16 mouse cellular contexts compared by ENCODE assay signal in genomic region chr5:22589370-22589966, GRCm38 (mm10). TPM values are rescaled to one million over a fixed set of nuclear protein-coding genes. Genes with fewer than 3 reads are reported as not detected.
DNase-seq lines count a peak whose midpoint lies in the region; ATAC-seq and TF ChIP-seq lines count a peak whose summit lies in the region.
"Had no signal": no experiment of that assay in that cellular context is flagged by ENCODE, and none has a peak within 500 bp of the region (broad histone marks: within the 10 kb centered on the region; RNA-seq: fewer than 3 reads in every experiment).

No protein-coding gene starts in this region.

- no peak overlapping the region for H3K4me2 ChIP-seq in kidney, embryonic 16.5 days (replicated peaks; ENCODE audit: low read depth, low read length)
- no peak overlapping the region for H3K4me2 ChIP-seq in liver, embryonic 14.5 days (ENCODE audit: low read depth)
- no peak overlapping the region for H3K4me2 ChIP-seq in liver, embryonic 16.5 days (ENCODE audit: low read depth, low read length)
- H3K4me2 ChIP-seq: limb, embryonic 12.5 days; lung, embryonic 15.5 days; midbrain, embryonic 13.5 days had no signal

- WGBS in kidney, embryonic 16.5 days, result 79% methylated on average over 1 of the region's 1 CpGs
- 39% methylated on average over 1 of the region's 1 CpGs for WGBS in liver, embryonic 14.5 days (ENCODE audit: insufficient replicate concordance)
- 44% methylated on average over 1 of the region's 1 CpGs for WGBS in liver, embryonic 16.5 days (ENCODE audit: insufficient replicate concordance)

- no peak overlapping the region for H3K9ac ChIP-seq in kidney, embryonic 16.5 days (replicated peaks; ENCODE audit: low read length)
- H3K9ac ChIP-seq in liver, embryonic 14.5 days (replicated peaks), result no peak overlapping the region
- no peak overlapping the region for H3K9ac ChIP-seq in liver, embryonic 16.5 days (ENCODE audit: low read depth, low read length)
- H3K9ac ChIP-seq: limb, embryonic 12.5 days; lung, embryonic 15.5 days; midbrain, embryonic 13.5 days had no signal

- no peaks in the 10 kb centered on the region for H3K36me3 ChIP-seq in kidney, embryonic 16.5 days (ENCODE audit: insufficient read depth, low read length)
- H3K36me3 ChIP-seq in liver, embryonic 14.5 days (replicated peaks; ENCODE audit: control insufficient read depth, insufficient read depth, low read depth), result no peaks in the 10 kb centered on the region
- no peaks in the 10 kb centered on the region for H3K36me3 ChIP-seq in liver, embryonic 16.5 days (ENCODE audit: control insufficient read depth, insufficient read depth)
- H3K36me3 ChIP-seq: limb, embryonic 12.5 days; lung, embryonic 15.5 days; midbrain, embryonic 13.5 days had no signal

- no peak for TF ChIP-seq CTCF in liver, embryonic 14.5 days (IDR thresholded peaks at IDR 0.05; ENCODE audit: low read depth)

- H3K27ac ChIP-seq in kidney, embryonic 16.5 days (ENCODE audit: low read length), result no peak overlapping the region
- no peak overlapping the region for H3K27ac ChIP-seq in liver, embryonic 14.5 days
- H3K27ac ChIP-seq in liver, embryonic 16.5 days (ENCODE audit: low read length), result no peak overlapping the region
- H3K27ac ChIP-seq: left cerebral cortex, adult 2 months; limb, embryonic 12.5 days; lung, embryonic 15.5 days; midbrain, embryonic 13.5 days had no signal

- H3K27me3 ChIP-seq in kidney, embryonic 16.5 days (ENCODE audit: insufficient read depth, low read length), result no peaks in the 10 kb centered on the region
- H3K27me3 ChIP-seq in liver, embryonic 14.5 days (ENCODE audit: control insufficient read depth, insufficient read depth, low read length), result no peaks in the 10 kb centered on the region
- H3K27me3 ChIP-seq in liver, embryonic 16.5 days (ENCODE audit: control insufficient read depth, insufficient read depth, low read depth, low read length), result no peaks in the 10 kb centered on the region
- H3K27me3 ChIP-seq: limb, embryonic 12.5 days; lung, embryonic 15.5 days; midbrain, embryonic 13.5 days had no signal

- peak; percentile 42 for DNase-seq in kidney, adult 11 months
- DNase-seq in liver, embryonic 14.5 days (ENCODE audit: low read depth in 3 of 3, low spot score in 3 of 3), result no peak
- DNase-seq in liver, result no peak
- no peak for DNase-seq in embryo, embryonic 10 days (ENCODE audit: low spot score)
- DNase-seq: cerebellum, adult 9-11 months; gastrocnemius, postnatal 10 days; heart, adult 18-20 months; retina, postnatal 1 day; thymus, adult 2 months had no signal

- no peak for ATAC-seq in kidney, embryonic 16.5 days (ENCODE audit: low FRiP score, low TSS enrichment)
- 0 out of 2 replicates have a peak, but pooled peaks have one; percentile 8 for ATAC-seq in liver, embryonic 14.5 days (ENCODE audit: insufficient read depth)
- ATAC-seq in liver, embryonic 16.5 days (ENCODE audit: low read depth), result peak; percentile 67
- ATAC-seq in monocyte, adult 5-6 weeks (replicated peaks; ENCODE audit: insufficient number of reproducible peaks, low FRiP score, low TSS enrichment, poor library complexity, severe bottlenecking), result no peak
- ATAC-seq: midbrain, embryonic 13.5 days had no signal

- TF ChIP-seq EP300 in liver, embryonic 14.5 days (IDR thresholded peaks at IDR 0.05; ENCODE audit: low read depth), result no peak

- H3K4me3 ChIP-seq in kidney, embryonic 16.5 days (ENCODE audit: low read length), result no peak overlapping the region
- no peak overlapping the region for H3K4me3 ChIP-seq in liver, embryonic 14.5 days (ENCODE audit: insufficient read depth in 1 of 2, low read depth in 2 of 2, low read length in 2 of 2)
- H3K4me3 ChIP-seq in liver, embryonic 16.5 days (ENCODE audit: low read depth, low read length), result no peak overlapping the region
- H3K4me3 ChIP-seq: left cerebral cortex, adult 2 months; limb, embryonic 12.5 days; lung, embryonic 15.5 days; midbrain, embryonic 13.5 days had no signal

- no peaks in the 10 kb centered on the region for H3K4me1 ChIP-seq in kidney, embryonic 16.5 days (ENCODE audit: insufficient read depth, low read length)
- H3K4me1 ChIP-seq in liver, embryonic 14.5 days (replicated peaks; ENCODE audit: control insufficient read depth in 2 of 2, insufficient read depth in 2 of 2, low read length in 1 of 2), result 0 out of 4 replicates have a peak, but pooled peaks cover 0 to 3% of the 10 kb centered on the region in 2 experiments
- no peaks in the 10 kb centered on the region for H3K4me1 ChIP-seq in liver, embryonic 16.5 days (ENCODE audit: control insufficient read depth, low read depth, low read length)
- H3K4me1 ChIP-seq: limb, embryonic 12.5 days; lung, embryonic 15.5 days; midbrain, embryonic 13.5 days had no signal

- H3K9me3 ChIP-seq in kidney, embryonic 16.5 days (ENCODE audit: low read length), result no peaks in the 10 kb centered on the region
- no peaks in the 10 kb centered on the region for H3K9me3 ChIP-seq in liver, embryonic 14.5 days (ENCODE audit: control insufficient read depth, low read length)
- no peaks in the 10 kb centered on the region for H3K9me3 ChIP-seq in liver, embryonic 16.5 days (replicated peaks; ENCODE audit: control insufficient read depth, low read length)
- H3K9me3 ChIP-seq: limb, embryonic 12.5 days; lung, embryonic 15.5 days; midbrain, embryonic 13.5 days had no signal

RNA-seq across cellular contexts. Expression of gene Orc5, which starts 39.2 kb away (rescaled TPM):
- 42.5 and 43.5 TPM in 2 replicates for polyA plus RNA-seq in kidney, embryonic 16.5 days (2015; fragmentation: Nextera tagmentation; extraction: Ambion mirVana)
- 9.6 and 12.8 TPM in 2 replicates for polyA plus RNA-seq in liver, embryonic 14.5 days (2012; rRNA removed)
- 55.8 and 63.0 TPM in 2 replicates for polyA plus RNA-seq in liver, embryonic 14.5 days (2014; fragmentation: Nextera tagmentation; extraction: Ambion mirVana)
- polyA plus RNA-seq in liver, embryonic 16.5 days (2015; fragmentation: Nextera tagmentation; extraction: Ambion mirVana), result 47.1 and 49.8 TPM in 2 replicates
- 13.7 to 26.4 TPM (median 17.1 TPM) in 3 replicates for total RNA-seq in monocyte, adult 5-6 weeks (2017)

Comparison
In these comparisons a context has a peak if more than half of its experiments do, and no peak if none do; other contexts are left out.
1. ATAC-seq: peak in liver, embryonic 14.5 days (single experiment) and liver, embryonic 16.5 days (single experiment); none in kidney, embryonic 16.5 days (single experiment) and monocyte, adult 5-6 weeks (single experiment).